Mouse (Mus musculus): ENCODE measurements around the gene Olfr935.

GRCm38 (mm10) chr9:38972013-38972412, 27.5 kb downstream of the Olfr935 start, which contains the start of gene Olfr933:
- TF ChIP-seq MYOD1 (IDR thresholded peaks at IDR 0.05; ENCODE audit: control insufficient read depth in 1 of 3, insufficient read length in 2 of 3, low read depth in 2 of 3), result no peak
- TF ChIP-seq POLR2AphosphoS2 (IDR thresholded peaks at IDR 0.05; ENCODE audit: insufficient read length, low read depth), result no peak
- TF ChIP-seq USF1 (IDR thresholded peaks at IDR 0.05; ENCODE audit: low read depth), result no peak

Measured in myocyte (in vitro differentiated cells).